Mouse (Mus musculus) embryo, embryonic 9.5 days (tissue): ENCODE results near the gene Snrnp48.

Source experiments
- DNase-seq: peaks from one replicate; pipeline ENCODE4 v3.0.0-alpha.2; 2017; ENCODE audit errors: extremely low spot score

Gene Snrnp48

GRCm38 (mm10) chr13:38204702-38205482, at the start of gene Snrnp48:
Gene Snrnp48 (plus strand): TSS chr13:38204938.
- peak; percentile 88 for DNase-seq

GRCm38 (mm10) chr13:38155523-38155922, 49.2 kb upstream of the Snrnp48 start:
- DNase-seq, result peak; percentile 78

GRCm38 (mm10) chr13:38157635-38158034, 47.1 kb upstream of the Snrnp48 start:
- DNase-seq, result no peak

- DNase-seq, result no peak
Observed at GRCm38 (mm10) chr13:38162002-38162401, 42.7 kb upstream of the Snrnp48 start.

DNA sequence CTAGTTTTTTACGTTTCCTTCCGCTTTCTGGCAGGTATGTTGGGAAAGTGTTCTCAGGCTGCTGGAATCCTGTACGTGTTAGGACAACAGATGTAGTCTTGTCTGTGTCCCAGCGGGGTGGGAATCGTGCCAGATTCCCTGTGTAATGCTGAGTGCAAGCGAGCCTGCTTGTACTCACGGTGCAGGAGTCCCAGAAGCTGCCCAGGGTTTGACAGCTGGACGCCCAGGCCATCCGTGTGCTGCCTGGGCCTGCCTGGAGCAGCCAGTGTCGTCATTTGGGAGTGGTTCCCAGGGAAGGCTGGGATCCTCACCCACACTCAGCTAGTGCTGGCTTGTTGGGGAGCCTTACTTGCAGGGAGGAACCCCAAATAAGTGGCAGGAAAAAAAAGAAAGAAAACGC, 42.1 kb upstream of the Snrnp48 start:
- no peak for DNase-seq

DNA sequence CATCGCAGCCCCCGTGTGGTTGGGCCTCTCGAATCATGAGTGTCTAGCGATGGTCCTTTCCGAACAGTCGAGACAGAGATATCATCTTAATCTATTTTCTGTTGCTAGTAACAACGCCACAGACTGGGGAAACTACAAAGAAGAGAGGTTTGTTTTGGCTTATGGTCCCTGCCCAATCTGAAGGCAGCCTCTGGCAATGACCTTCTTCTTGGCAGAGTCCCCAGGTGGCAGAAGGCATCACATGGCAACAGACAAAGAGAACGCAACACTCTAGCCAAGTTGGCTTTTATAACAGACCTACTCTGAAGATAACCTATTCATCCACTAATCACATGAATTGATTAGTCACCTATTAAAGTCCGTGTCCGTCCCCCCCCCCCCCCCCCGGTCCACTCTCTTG, 39.8 kb upstream of the Snrnp48 start:
- no peak for DNase-seq

- DNase-seq, result no peak
Observed at GRCm38 (mm10) chr13:38167056-38167455, 37.7 kb upstream of the Snrnp48 start.

GRCm38 (mm10) chr13:38170707-38171144, 34.0 kb upstream of the Snrnp48 start:
- peak; percentile 27 for DNase-seq

DNA sequence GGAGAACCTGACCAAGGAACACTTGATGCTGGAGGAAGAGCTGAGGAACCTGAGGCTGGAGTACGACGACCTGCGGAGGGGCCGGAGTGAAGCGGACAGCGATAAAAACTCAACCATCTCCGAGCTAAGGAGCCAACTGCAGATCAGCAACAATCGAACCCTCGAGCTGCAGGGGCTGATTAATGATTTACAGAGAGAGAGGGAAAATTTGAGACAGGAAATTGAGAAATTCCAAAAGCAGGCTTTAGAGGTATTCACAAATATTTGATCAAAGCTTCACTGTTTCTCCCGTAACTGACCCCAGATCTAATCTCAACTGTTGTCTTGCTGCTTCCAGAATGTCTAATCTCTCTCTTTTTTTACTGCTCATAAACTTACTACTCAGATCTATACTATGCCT, 11.3 kb upstream of the Snrnp48 start:
- DNase-seq, result no peak

DNA sequence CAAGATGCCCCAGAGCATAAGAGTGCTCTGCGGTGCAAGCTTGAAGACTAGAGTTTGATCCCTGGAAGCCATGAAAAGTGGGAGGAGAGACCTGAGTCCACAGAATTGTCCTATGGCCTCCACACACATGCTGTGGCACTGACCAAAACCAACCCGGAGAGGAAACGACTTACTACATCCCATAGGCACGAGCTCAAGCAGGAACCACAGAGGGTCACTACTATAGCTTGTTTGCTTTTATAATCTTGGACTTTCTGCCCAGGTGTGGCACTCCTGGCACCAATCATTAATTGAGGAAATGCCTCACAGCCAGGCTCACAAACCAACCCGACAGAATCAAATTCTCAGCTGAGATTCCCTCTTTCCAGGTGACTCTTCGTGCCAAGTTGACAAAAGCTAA, 3.3 kb upstream of the Snrnp48 start:
- DNase-seq, result no peak

- peak; percentile 10 for DNase-seq
Observed at GRCm38 (mm10) chr13:38204171-38204570, 567 bp upstream of the Snrnp48 start.

DNA sequence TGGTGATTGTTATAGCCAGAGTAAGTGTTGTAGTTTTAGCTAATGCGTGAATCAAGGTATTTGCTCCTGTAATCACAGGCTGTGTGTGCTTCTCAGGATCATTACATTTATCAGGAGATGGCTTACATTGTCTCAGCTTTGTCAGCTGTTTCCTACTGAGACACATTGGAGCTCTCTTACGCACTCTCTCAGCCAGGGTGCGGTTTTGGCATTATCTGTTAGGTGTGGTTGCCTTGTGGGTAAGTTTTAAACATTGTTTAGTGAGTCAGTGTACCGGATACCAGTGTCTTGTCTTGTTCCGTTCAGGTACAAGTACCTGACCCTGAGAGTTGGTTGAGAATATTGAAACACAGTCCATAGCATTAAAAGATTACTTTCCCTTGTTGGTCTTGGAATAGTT, 6.4 kb downstream of the Snrnp48 start:
- DNase-seq, result no peak

DNA sequence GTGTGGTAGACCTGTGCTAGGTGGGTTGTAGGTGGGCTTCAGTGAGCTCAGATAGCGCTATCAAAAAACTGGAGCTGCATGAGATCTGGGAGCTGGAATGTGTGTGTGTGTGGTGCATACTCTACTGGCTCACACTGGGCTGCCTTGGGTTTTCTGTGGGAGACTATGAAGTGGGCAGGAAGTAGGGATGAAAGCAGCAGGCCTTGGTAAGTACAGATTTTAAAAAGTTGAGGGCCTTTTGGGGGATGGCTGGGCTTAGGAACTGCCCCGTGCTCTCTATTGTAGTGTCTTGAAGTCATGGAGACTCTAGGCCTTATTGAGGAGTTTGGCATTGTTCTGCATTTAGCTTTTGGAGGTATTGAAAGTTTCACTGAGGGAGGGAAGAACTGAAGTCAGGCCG, 13.9 kb downstream of the Snrnp48 start:
- DNase-seq, result no peak

- DNase-seq, result no peak
Observed at GRCm38 (mm10) chr13:38220331-38220730, 15.6 kb downstream of the Snrnp48 start.

DNA sequence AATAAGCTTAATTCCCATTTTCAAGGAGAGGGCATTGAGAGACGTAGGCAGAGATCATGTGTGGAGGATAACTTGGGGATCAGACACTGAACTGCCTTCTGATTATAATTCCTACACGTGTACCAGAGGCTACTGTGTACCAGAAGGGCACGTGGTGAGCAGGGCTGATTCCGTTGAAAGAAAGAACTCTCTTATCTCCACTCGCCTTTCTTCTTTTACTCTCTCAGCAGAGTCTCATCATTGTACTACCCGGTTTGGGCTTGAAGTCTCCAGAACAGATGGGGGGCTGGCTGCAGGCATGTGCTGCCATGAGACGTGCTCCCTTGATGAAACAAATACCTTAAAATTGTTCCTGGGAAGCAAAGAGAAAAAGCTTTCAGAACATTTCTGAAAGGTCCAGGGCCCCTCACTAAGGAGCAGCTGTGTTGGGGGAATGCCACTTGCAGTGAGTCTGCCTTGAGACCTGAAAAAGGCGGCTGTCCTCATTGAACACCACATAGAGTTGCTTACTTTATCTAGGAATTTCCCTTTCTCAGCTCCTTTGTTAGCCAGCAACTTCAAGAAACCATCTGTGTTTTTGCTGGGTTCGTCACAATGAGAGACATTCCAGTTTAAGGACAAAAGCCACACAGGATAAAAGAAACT, 25.6 kb downstream of the Snrnp48 start:
- no peak for DNase-seq

GRCm38 (mm10) chr13:38232411-38232810, 27.7 kb downstream of the Snrnp48 start:
- no peak for DNase-seq

DNA sequence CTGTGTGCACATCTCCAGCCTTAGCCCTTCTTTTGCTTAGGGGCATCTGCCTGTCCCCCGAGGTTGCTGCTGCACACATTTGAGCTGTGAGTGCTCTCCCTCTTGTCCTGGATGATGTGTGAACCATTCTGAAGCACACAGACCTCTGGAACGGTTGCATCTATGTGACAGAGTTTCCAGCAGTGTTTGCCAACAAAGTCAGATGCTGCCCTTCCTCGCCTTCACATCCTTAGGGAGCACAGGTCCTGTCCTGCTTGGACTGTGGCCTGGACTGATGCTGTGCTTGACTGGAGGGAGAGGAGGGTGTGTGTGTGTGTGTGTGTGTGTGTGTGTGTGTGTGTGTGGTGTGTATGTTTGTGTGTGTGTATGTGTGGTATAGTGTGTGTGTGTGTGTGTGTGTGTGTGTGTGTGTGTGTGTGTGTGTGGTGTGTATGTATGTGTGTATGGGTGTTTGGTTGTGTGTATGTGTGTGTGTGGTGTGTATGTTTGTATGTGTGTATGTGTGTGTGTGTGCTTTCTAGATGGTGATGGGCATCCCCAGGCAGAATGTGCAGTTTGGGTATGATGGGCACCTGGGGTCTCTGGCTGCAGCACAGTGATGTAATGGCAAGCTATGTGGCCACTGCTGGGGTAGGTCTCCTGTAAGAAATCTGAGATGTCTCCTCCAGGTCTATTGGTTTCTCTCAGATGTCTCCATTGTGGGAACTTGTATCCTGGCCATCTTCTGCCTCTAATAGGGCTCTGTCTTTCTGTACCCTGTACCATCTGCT, 28.3 kb downstream of the Snrnp48 start:
- DNase-seq, result no peak

DNA sequence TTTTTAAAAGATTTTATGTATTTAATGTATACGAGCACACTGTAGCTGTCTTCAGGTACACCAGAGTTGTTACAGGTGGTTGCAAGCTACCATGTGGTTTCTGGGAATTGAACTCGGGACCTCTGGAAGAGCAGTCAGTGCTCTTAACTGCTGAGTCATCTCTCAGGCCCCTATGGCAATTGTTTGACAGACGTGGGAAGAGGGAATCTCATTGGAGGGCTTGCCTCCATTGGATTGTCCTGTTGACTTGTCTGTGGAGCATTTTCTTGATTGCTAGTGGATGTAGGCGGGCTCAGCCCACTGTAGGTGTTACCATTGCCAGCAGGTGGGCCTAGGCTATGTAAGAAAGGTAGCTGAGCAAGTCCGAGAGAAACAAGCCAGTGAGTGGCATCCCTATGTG, 29.9 kb downstream of the Snrnp48 start:
- DNase-seq, result no peak

- no peak for DNase-seq
Observed at GRCm38 (mm10) chr13:38235370-38235769, 30.6 kb downstream of the Snrnp48 start.

DNA sequence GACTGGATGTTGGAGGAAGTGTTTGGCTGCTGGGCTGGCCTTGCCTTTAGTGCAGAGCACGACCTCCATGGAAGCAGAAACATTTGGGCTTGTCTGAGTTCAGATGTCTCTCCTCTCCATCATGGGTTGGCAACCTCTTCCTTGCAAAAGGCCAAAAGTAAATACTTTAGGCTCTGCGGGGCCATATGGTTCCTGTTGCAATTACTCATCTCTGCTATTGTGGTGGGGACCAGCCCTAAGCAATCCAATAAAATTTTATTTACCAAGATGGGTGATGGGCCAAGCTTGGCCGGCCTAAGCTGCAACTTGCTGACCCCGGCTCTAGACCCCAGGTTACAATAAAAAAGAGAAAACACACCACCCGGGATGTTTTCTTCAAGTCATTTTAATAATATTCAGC, 43.4 kb downstream of the Snrnp48 start:
- DNase-seq, result no peak

DNA sequence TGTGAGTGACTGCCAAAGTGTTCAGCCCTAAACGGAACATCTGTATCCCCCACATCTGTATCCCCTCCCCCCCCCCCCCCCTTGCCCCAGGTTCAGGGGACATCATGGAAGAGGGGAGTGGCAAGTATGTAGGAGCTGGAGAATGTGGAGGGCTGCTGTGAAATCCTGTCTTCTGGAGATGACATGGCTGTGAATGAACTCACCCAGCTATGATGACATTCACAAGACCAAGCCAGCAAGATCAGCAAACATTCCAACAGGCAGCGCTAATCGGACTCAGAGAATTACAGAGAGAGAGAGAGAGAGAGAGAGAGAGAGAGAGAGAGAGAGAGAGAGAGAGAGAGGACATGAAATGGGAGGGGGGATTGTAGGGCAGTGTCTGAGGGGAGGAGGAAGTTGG, 46.5 kb downstream of the Snrnp48 start:
- no peak for DNase-seq

DNA sequence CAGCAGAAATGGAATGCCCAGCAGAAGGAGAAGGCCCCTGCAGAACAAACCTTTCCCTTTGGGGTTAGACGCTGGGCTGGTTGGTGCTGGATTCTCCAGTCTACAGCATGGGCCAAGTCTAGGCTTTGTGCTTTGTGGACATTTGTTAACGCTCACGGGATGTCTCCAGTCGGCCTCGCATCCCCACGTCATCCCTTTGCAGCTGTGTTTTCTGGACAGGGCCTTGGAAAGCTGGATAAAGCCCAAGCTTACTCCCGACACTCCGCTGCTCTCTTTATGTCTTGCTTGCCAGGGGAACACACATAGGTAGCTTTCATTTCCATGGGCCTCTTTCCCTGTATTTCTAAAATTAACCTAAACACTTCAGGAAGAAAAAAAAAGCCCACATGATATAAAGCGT, 49.0 kb downstream of the Snrnp48 start:
- no peak for DNase-seq

DNA sequence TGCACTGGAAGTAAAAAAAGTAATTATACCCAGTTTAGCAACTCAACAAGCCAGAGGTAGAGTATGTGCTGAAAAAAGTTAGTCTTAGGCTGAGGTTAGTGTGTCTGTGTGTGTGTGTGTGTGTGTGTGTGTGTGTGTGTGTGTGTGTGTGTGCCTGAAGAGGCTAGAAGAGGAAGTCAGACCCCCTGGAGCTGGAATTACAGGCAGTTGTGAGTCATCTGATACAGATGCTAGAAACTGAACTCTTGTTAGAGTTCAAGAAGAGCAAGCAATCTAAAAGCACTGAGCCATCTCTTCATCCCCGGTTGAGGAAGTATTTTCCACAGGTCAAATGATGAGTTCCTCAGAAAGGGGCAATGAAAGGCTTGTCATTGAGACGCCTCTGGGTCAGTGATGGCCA, 54.2 kb downstream of the Snrnp48 start:
- DNase-seq, result no peak
